Mouse (Mus musculus) ES-Bruce4 (cell line): ENCODE results near the gene Fam98c. TPM values are rescaled to one million over a fixed set of nuclear protein-coding genes. Genes with fewer than 3 reads are reported as not detected.

Experiments used
- H3K27ac ChIP-seq: 2 replicates; pipeline ENCODE4 v1.5.1; 2012; ENCODE audit warnings: low read length, inconsistent platforms; ENCODE audit not compliant: insufficient read depth
- H3K27me3 ChIP-seq: 2 replicates; pipeline ENCODE4 v1.6.1; 2012; ENCODE audit warnings: mild to moderate bottlenecking, low read length, inconsistent platforms; ENCODE audit not compliant: control insufficient read depth, poor library complexity, insufficient read depth, severe bottlenecking
- H3K36me3 ChIP-seq: 2 replicates; pipeline ENCODE4 v1.6.1; 2012; ENCODE audit warnings: inconsistent platforms, mild to moderate bottlenecking, low read length, moderate library complexity; ENCODE audit not compliant: control insufficient read depth, poor library complexity, insufficient read depth, severe bottlenecking
- H3K4me1 ChIP-seq: one replicate; pipeline ENCODE4 v1.8.1; 2011; ENCODE audit warnings: low read length; ENCODE audit not compliant: control insufficient read depth, insufficient read depth
- H3K4me3 ChIP-seq: 2 replicates; pipeline ENCODE4 v1.5.1; 2011; ENCODE audit warnings: low read depth, mild to moderate bottlenecking, low read length
- H3K9ac ChIP-seq: 2 replicates; pipeline ENCODE4 v1.6.1; 2012; ENCODE audit warnings: low read depth, mild to moderate bottlenecking, inconsistent platforms; ENCODE audit not compliant: poor library complexity, severe bottlenecking
- H3K9me3 ChIP-seq: replicated peaks from 2 replicates; pipeline ENCODE4 v1.6.1; 2012; ENCODE audit warnings: mild to moderate bottlenecking, low read length, inconsistent platforms; ENCODE audit not compliant: control insufficient read depth, poor library complexity, insufficient read depth, severe bottlenecking
- CTCF ChIP-seq: IDR thresholded peaks from one replicate; pipeline ENCODE4 v1.8.1; 2011; ENCODE audit warnings: low read depth, low read length
- EP300 ChIP-seq: IDR thresholded peaks from 2 replicates; pipeline ENCODE4 v1.6.1; 2011; ENCODE audit warnings: low read depth, low read length; ENCODE audit not compliant: insufficient read depth
- POLR2A ChIP-seq: IDR thresholded peaks from one replicate; pipeline ENCODE4 v1.8.1; 2011; ENCODE audit warnings: low read length; ENCODE audit not compliant: insufficient read depth
- polyA plus RNA-seq: library from polyadenylated mRNA; stranded (reverse); fragments of >200 nt; gene quantifications from 2 replicates; pipeline ENCODE4 v1.2.4, GENCODE M21; 2011; ENCODE audit warnings: low read depth; ENCODE audit not compliant: missing spikeins, insufficient read depth, insufficient read length

Gene Fam98c
- polyA plus RNA-seq, 1 experiment = 12.6 TPM

DNA sequence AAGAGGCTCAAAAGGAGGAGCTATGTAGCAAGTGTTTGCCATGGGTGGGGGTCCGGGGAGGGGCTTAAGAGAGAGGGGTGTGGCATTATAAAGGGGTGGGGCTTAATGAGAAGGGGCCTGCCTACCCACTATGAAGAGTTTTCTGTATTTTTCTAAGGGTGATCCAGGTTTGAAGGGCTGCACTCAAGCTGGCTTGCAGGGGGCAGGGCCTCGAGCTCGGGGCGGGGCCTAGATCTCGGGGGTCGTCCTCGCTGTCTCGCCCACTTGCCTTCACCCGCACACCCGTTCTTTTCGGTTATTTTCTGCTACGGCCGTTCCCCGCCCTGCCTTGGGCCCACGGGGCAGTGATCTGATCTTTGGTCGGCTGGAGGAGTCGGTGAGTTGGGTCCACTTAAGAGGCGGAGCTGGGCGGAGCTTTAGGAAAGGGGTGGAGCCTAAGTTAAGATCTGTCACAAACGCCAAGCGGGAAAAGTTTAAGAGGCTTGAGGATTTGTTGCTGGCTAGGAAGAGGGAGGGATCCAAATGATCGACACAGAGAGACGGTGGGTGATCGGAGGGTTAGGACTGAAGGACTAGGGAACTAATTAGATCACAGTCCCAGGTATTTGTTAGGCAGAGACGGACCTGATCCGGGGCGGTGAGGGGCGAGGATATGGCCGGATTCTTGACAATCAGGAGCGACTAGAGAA lies 14.2 kb upstream of the Fam98c start, which contains the start of the genes Ggn and Spred3:
Gene Ggn, plus strand, starts transcription at position 145 of the 689 bp plus-strand sequence.
Gene Spred3, minus strand, starts transcription at position 346 of the 689 bp plus-strand sequence.
- Histone ChIP-seq H3K27ac (0 out of 2 replicates have a peak within 1 kb of the TSS, but pooled peaks have one; percentile 43), H3K4me1 (peaks cover 2% of the 10 kb centered on the region), H3K27me3 (no peaks in the 10 kb centered on the region), H3K9me3 (no peaks in the 10 kb centered on the region), H3K9ac (peak within 1 kb of the TSS; percentile 76), H3K4me3 (peak within 1 kb of the TSS; percentile 69), H3K36me3 (peaks cover 1% of the 10 kb centered on the region)
- TF ChIP-seq POLR2A (no peak), EP300 (no peak), CTCF (no peak)

DNA sequence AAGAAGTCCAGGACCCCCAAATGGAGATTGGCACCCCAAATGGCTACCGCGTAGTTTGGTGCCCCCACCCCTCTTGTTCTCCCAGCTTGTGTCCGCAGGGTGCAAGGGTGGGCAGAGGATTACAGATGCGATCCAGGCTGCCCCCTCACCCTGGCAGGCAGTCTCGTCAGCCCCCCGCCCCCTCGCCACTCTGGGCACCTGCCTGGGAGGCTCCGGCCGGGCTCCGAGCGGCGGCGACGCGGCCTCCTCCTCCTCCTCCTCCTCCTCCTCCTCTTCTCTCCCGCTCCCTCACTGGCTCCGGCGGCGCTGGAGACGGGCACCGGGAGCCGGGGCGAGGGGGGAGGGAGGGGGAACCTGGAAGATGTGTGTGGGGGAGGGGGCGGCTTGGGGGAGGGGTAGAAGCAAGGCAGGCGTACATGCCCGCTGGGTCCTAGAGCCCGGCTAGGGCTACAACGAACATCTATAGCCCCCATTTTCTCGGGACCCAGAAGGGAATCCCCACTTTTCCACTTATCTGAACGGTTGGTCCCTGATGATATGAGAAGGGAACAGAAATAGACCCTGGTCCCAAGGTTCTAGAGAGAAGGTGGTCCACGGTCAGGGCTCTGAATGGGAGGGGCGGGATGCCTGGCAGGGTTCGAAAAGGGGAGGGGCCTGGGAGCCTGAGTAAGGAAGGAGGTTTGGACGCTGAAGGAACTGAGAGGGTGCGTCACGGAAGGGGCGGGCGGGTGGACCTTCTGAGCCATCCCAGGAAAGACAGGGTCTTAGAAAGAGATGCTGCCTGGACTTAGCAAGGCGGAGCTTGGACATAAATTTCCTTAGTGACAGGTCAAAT lies 13.4 kb upstream of the Fam98c start:
- Histone ChIP-seq H3K27ac (0 out of 2 replicates have a peak overlapping the region, but pooled peaks have one; percentile 43), H3K4me1 (peaks cover 2% of the 10 kb centered on the region), H3K9ac (peak overlapping the region; percentile 76), H3K4me3 (peak overlapping the region; percentile 69), H3K27me3 (no peaks in the 10 kb centered on the region), H3K36me3 (no peaks in the 10 kb centered on the region; the same call in 1 of the 2 replicates), H3K9me3 (no peaks in the 10 kb centered on the region)
- TF ChIP-seq EP300 (no peak), CTCF (no peak), POLR2A (no peak)

DNA sequence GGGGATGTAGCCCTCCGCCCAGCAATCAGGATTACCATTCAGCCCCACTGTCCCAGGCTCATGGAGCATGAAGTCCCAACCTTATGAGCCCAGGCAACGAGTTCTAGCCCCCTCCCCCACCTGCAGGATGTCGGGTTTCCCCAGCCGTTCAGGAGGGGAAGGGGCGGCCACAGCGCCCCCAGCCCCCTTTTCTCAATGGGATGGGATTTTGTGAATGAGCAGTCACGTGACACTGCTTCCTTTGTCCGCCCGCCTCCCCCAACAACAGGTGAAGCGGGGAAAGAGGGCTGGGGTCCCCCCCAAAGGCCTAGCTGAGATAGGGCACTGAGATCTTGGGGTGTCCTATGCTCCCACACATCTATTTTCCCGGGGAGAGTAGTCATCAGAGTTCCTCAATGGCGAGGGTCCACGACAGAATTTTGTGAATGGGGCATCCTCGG lies 12.8 kb upstream of the Fam98c start:
- H3K36me3 ChIP-seq = no peaks in the 10 kb centered on the region
- H3K9me3 ChIP-seq = no peaks in the 10 kb centered on the region
- no peaks in the 10 kb centered on the region for H3K27me3 ChIP-seq
- peak overlapping the region; percentile 69 for H3K4me3 ChIP-seq
- no peak overlapping the region for H3K27ac ChIP-seq
- peaks cover 2% of the 10 kb centered on the region for H3K4me1 ChIP-seq
- peak overlapping the region; percentile 76 for H3K9ac ChIP-seq
- no peak for TF ChIP-seq POLR2A
- no peak for TF ChIP-seq EP300
- no peak for TF ChIP-seq CTCF

DNA sequence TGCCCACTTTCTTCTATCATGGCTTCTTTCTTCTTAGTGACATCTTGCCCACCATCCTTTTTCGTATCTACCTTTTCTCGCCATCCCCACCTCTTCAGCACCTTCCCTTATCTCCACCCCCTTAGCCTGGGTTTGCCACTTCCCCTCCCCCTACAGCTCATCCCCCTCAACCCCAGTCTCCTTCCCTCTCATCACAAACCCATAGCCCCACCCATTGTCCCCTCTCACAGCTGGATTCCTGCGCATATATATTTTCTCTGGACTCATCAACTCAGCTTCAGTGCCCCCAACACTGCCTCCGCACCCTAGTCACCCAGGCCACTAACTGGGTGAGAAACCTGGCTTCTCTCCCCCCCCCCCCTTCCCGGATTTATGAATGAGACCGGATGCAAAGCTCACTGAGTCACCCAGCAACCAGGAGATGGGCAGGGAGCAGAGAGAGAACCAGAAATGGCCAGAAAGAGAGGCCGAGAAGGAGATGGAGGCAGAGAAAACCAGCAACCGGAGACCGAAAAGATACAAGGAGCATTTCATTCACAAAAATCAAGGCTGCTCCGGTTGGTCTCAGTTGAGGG lies 12.2 kb upstream of the Fam98c start:
- peaks cover 2% of the 10 kb centered on the region for H3K4me1 ChIP-seq
- H3K9ac ChIP-seq = peak overlapping the region; percentile 76
- TF ChIP-seq POLR2A (no peak), EP300 (no peak), CTCF (no peak)

DNA sequence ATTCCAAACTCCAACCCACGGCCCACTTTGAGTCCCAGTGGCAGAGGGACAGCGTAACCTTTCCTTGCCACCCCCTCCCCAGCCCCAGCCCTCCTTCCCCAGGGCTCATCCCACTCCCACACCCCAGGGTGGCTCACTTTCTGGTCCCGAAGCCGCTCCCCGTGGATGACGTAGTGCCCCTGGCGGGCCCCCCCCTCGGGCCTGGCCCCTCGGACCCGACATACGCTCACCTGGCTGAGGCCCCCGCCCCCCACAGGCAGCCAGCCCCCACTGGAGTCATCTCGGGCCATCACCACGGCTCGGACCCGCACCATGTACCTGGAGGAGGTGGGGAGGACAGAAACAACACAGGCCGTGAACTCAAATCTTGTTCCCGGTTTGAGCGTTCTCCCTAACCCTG lies 11.6 kb upstream of the Fam98c start:
- H3K27ac ChIP-seq = no peak overlapping the region
- no peaks in the 10 kb centered on the region for H3K27me3 ChIP-seq
- no peaks in the 10 kb centered on the region for H3K9me3 ChIP-seq
- peak overlapping the region; percentile 69 for H3K4me3 ChIP-seq
- H3K4me1 ChIP-seq = peaks cover 2% of the 10 kb centered on the region
- no peaks in the 10 kb centered on the region for H3K36me3 ChIP-seq
- no peak for TF ChIP-seq POLR2A
- no peak for TF ChIP-seq EP300
- no peak for TF ChIP-seq CTCF
- H3K9ac ChIP-seq = peak overlapping the region; percentile 20; the same call in 1 of the 2 replicates

More for the DNA sequence above, 12.2 kb upstream of the Fam98c start:
- Histone ChIP-seq H3K9me3 (no peaks in the 10 kb centered on the region), H3K4me3 (peak overlapping the region; percentile 69), H3K36me3 (no peaks in the 10 kb centered on the region), H3K27ac (peak overlapping the region; percentile 46; the same call in 1 of the 2 replicates), H3K27me3 (no peaks in the 10 kb centered on the region)
